Mouse (Mus musculus) testis, adult 2 months (tissue): ENCODE data around the gene Slc13a3.

Experiments
- CTCF ChIP-seq: fragments of 200-500 bp; IDR thresholded peaks from 2 replicates; pipeline ENCODE4 v1.5.1; 2012; ENCODE audit warnings: low read depth, mild to moderate bottlenecking, inconsistent platforms, low read length, moderate library complexity; ENCODE audit not compliant: control insufficient read depth, insufficient read depth, insufficient replicate concordance
- POLR2A ChIP-seq: fragments of 200-500 bp; IDR thresholded peaks from 2 replicates; pipeline ENCODE4 v1.6.1; 2012; ENCODE audit warnings: low read depth, mild to moderate bottlenecking, inconsistent platforms, low read length, moderate library complexity; ENCODE audit not compliant: control insufficient read depth

DNA sequence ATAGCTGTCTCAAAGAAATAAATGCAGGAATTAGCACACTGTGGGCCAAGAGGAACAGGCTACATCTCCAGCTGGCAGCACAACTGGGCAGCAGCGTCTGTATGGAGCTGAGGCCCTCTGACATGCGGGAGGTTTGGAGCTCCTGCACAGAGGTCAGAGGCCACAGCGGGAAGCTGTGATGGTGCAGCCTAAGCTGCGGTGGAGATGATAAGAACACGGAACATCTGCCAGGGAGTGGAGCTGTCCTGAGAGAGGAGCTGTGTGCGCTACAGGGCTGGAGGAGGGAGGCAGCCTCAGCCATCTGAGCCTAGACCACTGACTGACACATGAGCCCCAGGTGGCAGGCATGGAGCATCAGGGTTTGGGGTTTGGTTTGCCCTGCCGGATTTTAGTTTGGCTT is 44.3 kb downstream of the Slc13a3 start:
- TF ChIP-seq CTCF, result no peak
- TF ChIP-seq POLR2A, result no peak
